Mouse (Mus musculus) inflammation-experienced regulatory T-cells, adult 6 months (primary cell): ENCODE data around the gene Cpt2. TPM values are rescaled to one million over a fixed set of nuclear protein-coding genes. Genes with fewer than 3 reads are reported as not detected.
A peak's percentile ranks its signal among the peaks of the same experiment; 100 is the strongest.

Source experiments
- ATAC-seq: one replicate; pipeline ENCODE4 v1.8.0; 2017
- polyA plus RNA-seq, 3 experiments: library from polyadenylated mRNA; unstranded; fragments of 100-300 nt; shearing (Covaris generic); gene quantifications; one replicate each; pipeline ENCODE4 v1.2.1; 2017

Cpt2 gene
- polyA plus RNA-seq, 3 experiments from 2014 or later = 14.4 to 23.5 (median 22.0) TPM

- no peak for ATAC-seq
Measured at GRCm38 (mm10) chr4:107920336-107920735, 3.1 kb downstream of the Cpt2 start.

DNA sequence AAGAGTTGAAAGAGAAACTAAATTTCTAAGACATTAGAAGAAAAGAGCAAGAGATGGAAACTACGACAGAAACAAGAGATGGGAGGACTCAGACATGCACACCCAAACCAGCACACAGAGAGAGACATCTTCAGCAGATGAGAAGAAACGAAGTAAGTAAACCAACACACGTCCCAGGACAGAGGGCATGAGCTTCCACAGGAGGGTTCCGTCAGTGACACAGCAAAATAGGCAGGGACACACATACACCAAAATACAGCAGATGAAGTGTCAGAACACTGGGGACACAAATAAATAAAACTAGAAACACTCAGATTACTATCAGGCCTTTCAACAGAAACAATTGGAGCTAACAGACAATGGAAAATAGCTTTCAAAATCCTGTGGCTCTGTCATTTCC is 13.4 kb downstream of the Cpt2 start:
- ATAC-seq = no peak

DNA sequence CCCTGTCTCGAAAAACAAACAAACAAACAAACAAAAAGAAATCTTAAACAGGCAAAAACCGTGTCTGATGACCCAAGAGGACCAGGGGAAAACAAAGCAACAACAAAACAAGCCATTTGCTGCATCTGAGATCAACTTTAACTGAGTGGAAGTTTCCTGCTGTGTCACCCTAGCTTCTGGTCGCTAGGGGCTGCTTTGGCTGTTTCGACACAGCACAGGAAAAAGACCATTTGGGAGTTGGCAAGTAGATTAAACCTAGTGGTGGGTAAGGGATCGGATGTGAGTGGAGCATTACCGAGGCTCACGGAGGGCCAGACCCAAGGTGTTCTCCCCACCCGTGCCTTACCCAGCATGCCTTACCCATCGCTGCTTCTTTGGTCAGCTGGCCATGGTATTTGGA is 16.8 kb downstream of the Cpt2 start:
- ATAC-seq = no peak

GRCm38 (mm10) chr4:107904252-107904651 is 19.2 kb downstream of the Cpt2 start:
- ATAC-seq = no peak

DNA sequence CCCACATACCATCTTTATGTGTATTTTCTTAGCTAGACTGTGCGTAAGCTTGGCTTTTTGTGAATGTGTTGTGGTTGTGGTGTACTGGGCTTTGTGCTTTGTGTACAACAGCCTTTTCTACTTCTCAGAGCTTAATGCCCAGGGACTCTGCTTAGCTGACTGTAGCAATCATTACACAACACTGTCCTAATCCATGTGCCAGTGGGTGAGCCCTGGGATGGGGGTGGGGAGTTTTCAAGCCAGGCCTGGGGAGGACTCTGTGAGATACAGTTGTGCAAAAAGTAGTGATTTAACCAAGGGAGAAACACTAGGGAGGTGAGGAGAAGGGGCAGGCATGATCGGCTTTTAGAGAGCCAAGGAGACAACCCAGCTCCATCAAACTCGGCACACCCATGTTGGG is 23.2 kb downstream of the Cpt2 start:
- no peak for ATAC-seq

DNA sequence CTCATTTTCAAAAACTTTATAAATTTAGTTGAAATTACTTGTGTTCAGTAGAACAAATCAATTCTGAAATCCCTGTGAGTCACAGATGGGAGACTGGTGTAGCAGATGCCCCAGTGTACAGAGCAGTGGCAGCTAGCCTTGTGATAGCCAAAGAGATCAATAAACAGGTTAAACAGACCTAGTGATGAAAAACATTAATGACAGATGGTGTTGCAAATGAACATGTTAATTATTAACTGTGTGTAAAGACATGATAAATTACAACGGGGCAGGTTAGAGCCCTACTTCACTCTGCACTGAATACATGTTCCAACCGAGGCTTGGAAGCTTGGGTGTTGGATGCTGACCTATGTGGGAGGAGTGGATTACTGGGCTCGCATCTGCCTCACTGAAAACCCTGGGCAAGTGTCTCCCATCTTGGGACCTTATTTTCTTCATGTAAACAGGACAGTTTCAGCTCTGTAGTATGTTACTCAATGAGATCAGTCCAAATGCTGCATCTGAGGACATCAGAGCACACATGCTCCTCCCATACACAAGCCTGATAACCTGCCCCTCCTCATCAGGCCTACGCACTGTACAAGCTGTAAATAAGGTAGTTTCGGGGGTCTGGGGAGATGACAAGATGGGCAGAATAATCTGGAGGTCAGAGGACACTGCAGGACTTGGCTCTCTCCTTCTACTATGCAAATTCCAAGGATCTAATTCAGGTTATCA is 24.0 kb downstream of the Cpt2 start:
- no peak for ATAC-seq

DNA sequence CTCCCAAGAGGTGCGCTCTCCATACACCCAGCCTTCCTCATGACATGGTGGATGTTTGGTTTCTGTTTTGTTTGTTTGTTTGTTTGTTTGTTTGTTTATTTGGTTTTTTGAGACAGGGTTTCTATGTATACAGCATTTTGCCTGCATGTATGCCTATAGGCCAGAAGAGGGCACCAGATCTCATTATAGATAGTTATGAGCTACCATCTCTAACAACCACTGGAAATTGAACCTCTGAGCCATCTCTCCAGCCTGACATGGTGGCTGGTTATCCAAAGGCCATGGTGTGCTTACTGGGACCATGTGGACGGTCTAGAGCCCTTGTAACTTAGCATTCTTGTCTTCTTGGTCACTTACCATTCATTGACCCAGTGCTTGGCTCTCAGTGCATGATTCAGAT is 30.7 kb downstream of the Cpt2 start:
- ATAC-seq = no peak

DNA sequence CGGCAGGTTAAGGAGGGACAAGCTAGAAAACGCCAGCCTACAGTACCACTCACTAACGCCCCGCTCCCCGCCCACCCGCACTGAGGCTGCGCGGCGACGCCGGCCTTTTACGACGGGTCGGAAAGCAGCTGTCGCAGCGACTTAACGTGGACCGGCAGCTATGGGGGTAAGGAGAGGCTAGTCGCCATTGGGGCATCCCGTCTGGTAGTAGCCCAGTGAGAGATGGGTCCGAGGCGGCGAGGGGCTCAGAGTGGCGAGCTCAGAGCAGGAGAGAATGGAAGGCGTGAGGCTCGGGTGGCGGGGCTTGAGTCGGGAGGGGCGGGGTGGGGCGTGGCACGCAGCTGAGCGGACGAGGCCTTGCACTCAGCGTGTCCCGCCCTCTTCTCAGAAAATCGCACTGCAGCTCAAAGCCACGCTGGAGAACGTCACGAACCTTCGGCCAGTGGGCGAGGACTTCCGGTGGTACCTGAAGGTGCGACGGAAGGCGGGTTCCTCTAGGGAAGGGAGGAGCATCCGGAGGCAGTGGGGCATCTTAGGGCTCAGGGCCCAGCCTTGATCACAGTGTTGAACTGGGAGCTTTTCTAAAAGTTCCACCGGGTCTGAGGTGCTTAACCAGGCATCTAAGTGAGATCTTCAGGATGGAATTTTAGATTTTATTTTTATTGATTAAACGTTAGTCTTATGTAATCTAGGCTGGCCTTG is 33.5 kb downstream of the Cpt2 start, which contains the start of gene 0610037L13Rik:
0610037L13Rik (plus strand) TSS at position 83 of the 702 bp plus-strand sequence.
- ATAC-seq = peak; percentile 96

DNA sequence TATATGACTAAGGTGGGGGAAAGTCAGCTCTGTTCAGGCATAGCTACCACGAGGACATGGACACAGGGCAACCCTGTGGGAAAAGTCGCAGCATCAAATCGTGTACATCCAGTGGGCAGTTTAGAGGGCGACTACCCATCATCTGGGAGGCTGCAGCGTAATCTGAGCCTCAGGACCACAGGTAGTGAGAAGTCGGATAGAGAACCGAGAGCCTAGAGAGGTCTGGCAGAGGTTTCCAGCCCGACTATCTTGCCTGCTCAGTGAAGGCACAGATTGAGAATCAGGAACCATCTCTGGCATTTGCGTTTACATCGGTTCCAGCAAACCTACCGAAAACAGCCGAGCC is 34.1 kb downstream of the Cpt2 start:
- ATAC-seq = peak; percentile 20

- no peak for ATAC-seq
Measured at GRCm38 (mm10) chr4:107886371-107886770, 37.0 kb downstream of the Cpt2 start.

GRCm38 (mm10) chr4:107881631-107882030 is 41.8 kb downstream of the Cpt2 start:
- ATAC-seq = no peak

- peak; percentile 97 for ATAC-seq
Measured at GRCm38 (mm10) chr4:107879254-107880050, 44.0 kb downstream of the Cpt2 start, which contains the start of gene Magoh. Magoh (plus strand) TSS chr4:107879755.

GRCm38 (mm10) chr4:107864866-107865265 is 58.5 kb downstream of the Cpt2 start:
- no peak for ATAC-seq

- no peak for ATAC-seq
Measured at GRCm38 (mm10) chr4:107858995-107859394, 64.4 kb downstream of the Cpt2 start.

DNA sequence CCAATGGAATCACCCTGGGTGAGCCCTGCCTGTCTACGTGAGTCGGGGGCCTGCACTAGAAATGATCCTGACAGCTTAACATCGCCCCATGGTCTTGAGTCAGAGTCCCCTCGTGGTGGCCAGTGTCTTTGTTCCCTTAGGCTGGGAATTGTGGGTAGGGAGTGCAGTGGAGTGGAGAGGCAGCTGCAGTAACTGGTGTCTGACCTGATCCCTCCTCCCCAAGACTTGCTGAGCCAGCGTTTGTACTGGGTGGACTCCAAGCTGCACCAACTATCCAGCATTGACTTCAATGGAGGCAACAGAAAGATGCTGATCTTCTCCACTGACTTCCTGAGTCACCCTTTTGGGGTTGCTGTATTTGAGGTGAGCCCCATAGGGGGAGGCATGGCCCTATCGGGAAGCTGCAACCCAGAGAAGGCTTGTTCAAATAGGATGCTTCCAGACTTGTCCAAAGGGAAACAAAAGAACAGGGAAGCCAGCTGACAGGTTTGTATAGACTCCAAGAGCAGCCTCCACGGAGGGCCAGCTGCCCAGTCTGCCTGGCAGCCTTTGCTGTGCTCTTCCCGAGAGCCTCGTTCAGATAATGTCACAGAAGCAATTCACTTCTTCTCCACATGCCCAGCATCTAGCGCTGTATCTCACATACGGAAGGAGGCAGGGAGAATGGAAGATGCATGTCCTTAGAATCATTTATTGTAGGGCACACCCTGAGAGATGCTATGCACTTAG is 66.3 kb downstream of the Cpt2 start:
- no peak for ATAC-seq

Other genes with a start within 250 kb of the Cpt2 start
- not detected for gene Dmrtb1, start 239.4 kb downstream of the Cpt2 start, polyA plus RNA-seq
- 1 to 10 TPM; 1.2 to 1.5 (median 1.2) TPM for gene Lrp8, start 121.3 kb downstream of the Cpt2 start, polyA plus RNA-seq
- gene Magoh, start 43.9 kb downstream of the Cpt2 start, polyA plus RNA-seq = 100 to 1,000 TPM; 115 to 162 (median 117) TPM
- 10 to 100 TPM; 37.6 to 66.3 (median 55.8) TPM for gene 0610037L13Rik, start 33.8 kb downstream of the Cpt2 start, polyA plus RNA-seq
- not detected for gene Slc1a7, start 44.7 kb upstream of the Cpt2 start, polyA plus RNA-seq
- gene Podn, start 172.8 kb upstream of the Cpt2 start, polyA plus RNA-seq = not detected
- gene Scp2, start 221.4 kb upstream of the Cpt2 start, polyA plus RNA-seq = 100 to 1,000 TPM; 286 to 396 (median 300) TPM
- 1 to 10 TPM; 1.6 to 3.1 (median 2.5) TPM for gene Echdc2, start 241.8 kb upstream of the Cpt2 start, polyA plus RNA-seq